Mouse (Mus musculus) hindbrain, embryonic 14.5 days (tissue): Measurements from ENCODE around the gene Gm8126. TPM values are rescaled to one million over a fixed set of nuclear protein-coding genes. Genes with fewer than 3 reads are reported as not detected.
"Not testable (repeated sequence)": the region's sequence is repeated elsewhere in the genome, so short reads cannot be mapped to it uniquely, and the experiment has no call there.

Experiments used
- ATAC-seq: fragments of 200-750 bp; cut with Nextera tagmentation; 2 replicates; pipeline ENCODE4 v1.8.0; 2017; ENCODE audit warnings: moderate number of reproducible peaks, mild to moderate bottlenecking, moderate TSS enrichment, moderate library complexity; ENCODE audit not compliant: low FRiP score
- DNase-seq: peaks from one replicate; pipeline ENCODE4 v3.0.0-alpha.2; 2015; ENCODE audit warnings: low spot score
- H3K27ac ChIP-seq: fragments of 300-500 bp; sonication (generic); 2 replicates; pipeline ENCODE4 v1.5.1; 2014; ENCODE audit warnings: mild to moderate bottlenecking, moderate library complexity
- H3K27me3 ChIP-seq: fragments of 300-500 bp; sonication (generic); 2 replicates; pipeline ENCODE4 v1.6.1; 2014; ENCODE audit warnings: mild to moderate bottlenecking, low read length, mixed read lengths; ENCODE audit not compliant: control insufficient read depth, insufficient read depth
- H3K36me3 ChIP-seq: fragments of 300-500 bp; sonication (generic); replicated peaks from 2 replicates; pipeline ENCODE4 v1.6.1; 2014; ENCODE audit not compliant: control insufficient read depth, insufficient read depth
- H3K4me1 ChIP-seq: fragments of 300-500 bp; sonication (generic); replicated peaks from 2 replicates; pipeline ENCODE4 v1.6.1; 2014; ENCODE audit warnings: antibody characterized with exemption, low read length, mixed read lengths; ENCODE audit not compliant: control insufficient read depth, insufficient read depth
- H3K4me2 ChIP-seq: fragments of 300-500 bp; sonication (generic); replicated peaks from 2 replicates; pipeline ENCODE4 v1.6.1; 2014; ENCODE audit warnings: mild to moderate bottlenecking, moderate library complexity
- H3K4me3 ChIP-seq: fragments of 300-500 bp; sonication (generic); replicated peaks from 2 replicates; pipeline ENCODE4 v1.5.1; 2014; ENCODE audit warnings: mild to moderate bottlenecking, low read length
- H3K9ac ChIP-seq: fragments of 300-500 bp; sonication (generic); 2 replicates; pipeline ENCODE4 v1.6.1; 2014
- H3K9me3 ChIP-seq: fragments of 300-500 bp; sonication (generic); 2 replicates; pipeline ENCODE4 v1.6.1; 2016; ENCODE audit warnings: low read length; ENCODE audit not compliant: control insufficient read depth
- WGBS: fragments of 180-500 bp; shearing (Covaris S2); extraction: QIAGEN DNeasy Blood & Tissue Kit; methylation state at CpG from one replicate; pipeline ENCODE4 v1.1.7; 2014; 5-methylcytosine and 5-hydroxymethylcytosine counted together
- polyA plus RNA-seq: library from polyadenylated mRNA; unstranded; fragments of >200 nt; fragmentation: Nextera tagmentation; extraction: Ambion mirVana; gene quantifications from 2 replicates; pipeline ENCODE4 v1.2.1, GENCODE M21; 2014

The Gm8126 gene
- polyA plus RNA-seq, 1 experiment from 2014 or later, result not detected

GRCm38 (mm10) chr14:43273161-43273560 lies 14.7 kb downstream of the Gm8126 start:
- 63% methylated on average over 1 of the region's 1 CpGs for WGBS
- not testable (repeated sequence) for DNase-seq, H3K4me1 ChIP-seq, H3K27me3 ChIP-seq, H3K9ac ChIP-seq, H3K9me3 ChIP-seq, H3K27ac ChIP-seq, H3K4me3 ChIP-seq, H3K4me2 ChIP-seq, H3K36me3 ChIP-seq, ATAC-seq

GRCm38 (mm10) chr14:43274986-43275511 lies 16.6 kb downstream of the Gm8126 start, which contains the start of gene Gm9732:
Gene Gm9732 (plus strand): TSS chr14:43275036.
- H3K9me3 ChIP-seq, ATAC-seq, H3K27ac ChIP-seq, H3K36me3 ChIP-seq, H3K9ac ChIP-seq, H3K4me3 ChIP-seq, DNase-seq, H3K4me2 ChIP-seq, H3K4me1 ChIP-seq, H3K27me3 ChIP-seq: not testable (repeated sequence)
- WGBS, result 83% methylated on average over 8 of the region's 8 CpGs

DNA sequence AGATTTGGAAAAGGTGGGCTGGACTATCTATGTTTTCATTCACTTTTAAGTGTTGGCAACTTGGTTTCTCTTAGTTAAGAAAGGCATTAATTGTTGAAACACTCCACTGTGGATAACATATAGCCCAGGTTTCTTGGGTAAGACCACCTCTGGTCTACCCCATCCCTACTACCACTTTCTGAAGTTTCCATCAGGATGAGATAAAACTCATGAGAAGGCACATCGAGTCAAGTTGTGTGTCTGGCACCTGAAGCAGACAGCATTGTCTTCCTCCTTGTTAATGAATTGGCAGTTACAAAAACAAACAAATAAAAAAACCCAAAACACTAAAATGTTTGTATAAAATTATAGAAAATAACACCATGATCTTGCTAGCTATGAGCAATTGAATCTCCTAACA lies 17.3 kb downstream of the Gm8126 start:
- H3K27me3 ChIP-seq, H3K4me3 ChIP-seq, H3K4me1 ChIP-seq, DNase-seq, ATAC-seq, H3K27ac ChIP-seq, H3K9me3 ChIP-seq, H3K36me3 ChIP-seq, H3K4me2 ChIP-seq, H3K9ac ChIP-seq: not testable (repeated sequence)
- WGBS, result 90% methylated on average over 1 of the region's 1 CpGs

DNA sequence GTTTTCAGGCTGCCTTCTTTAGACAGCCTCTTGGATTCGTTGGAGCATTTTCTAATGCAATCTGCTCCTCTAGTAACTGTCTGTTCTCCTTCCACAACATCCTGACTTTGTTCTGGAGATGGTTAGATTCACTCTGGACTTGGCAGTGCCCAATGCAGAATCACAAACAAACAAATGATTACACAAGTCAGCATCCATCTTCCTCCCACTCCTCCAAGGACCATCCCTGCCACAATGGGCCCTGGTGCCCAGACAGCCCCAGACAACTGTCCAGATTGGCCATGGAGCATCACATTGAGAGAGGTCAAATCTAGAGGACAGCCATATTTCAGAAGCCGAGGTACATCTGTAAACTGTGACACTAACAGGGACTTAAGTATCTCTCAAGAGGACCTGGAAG lies 19.0 kb downstream of the Gm8126 start:
- not testable (repeated sequence) for ATAC-seq, H3K4me1 ChIP-seq, H3K4me2 ChIP-seq, H3K27me3 ChIP-seq, H3K36me3 ChIP-seq, H3K9ac ChIP-seq, H3K27ac ChIP-seq, H3K9me3 ChIP-seq, DNase-seq, H3K4me3 ChIP-seq
- WGBS, result 67% methylated on average over 2 of the region's 2 CpGs

DNA sequence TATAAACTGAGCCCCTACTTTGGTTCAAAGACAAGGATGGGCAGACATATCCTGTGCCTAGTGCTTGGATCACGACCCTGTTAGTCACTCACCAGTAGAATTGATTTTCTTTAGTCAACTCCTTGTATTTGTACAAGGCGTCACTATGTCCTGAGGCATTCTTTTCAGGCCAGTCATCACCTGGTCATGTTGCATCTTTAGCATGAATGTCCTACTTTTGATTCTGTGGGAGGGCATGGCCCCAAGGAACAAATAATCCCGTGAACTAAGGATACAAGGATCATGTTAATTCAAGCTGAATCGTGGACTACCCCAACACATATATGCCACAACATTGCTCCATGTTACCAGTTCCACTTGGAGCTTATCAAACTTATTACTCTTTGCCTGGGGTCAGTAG lies 19.7 kb downstream of the Gm8126 start:
- DNase-seq, result not testable (repeated sequence)

DNA sequence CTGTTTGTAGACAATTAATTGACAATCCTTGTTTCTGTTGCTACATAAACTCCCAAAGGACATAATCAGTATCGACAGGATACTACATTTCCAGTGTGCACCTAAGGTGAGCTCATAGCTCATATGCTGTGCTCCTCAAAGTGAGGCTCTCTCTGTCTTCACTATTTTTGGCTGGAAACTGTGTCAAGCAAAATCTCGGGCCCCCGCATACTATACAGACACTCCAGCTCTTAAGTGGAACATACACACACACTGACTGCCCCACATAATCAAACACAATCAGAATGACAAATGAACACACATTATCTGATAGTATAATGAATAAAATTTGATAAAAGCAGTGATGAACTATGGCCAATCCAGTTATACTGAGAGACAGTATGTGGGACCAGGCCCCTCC lies 20.2 kb downstream of the Gm8126 start:
- WGBS, result 88% methylated on average over 3 of the region's 3 CpGs
- not testable (repeated sequence) for H3K9ac ChIP-seq, ATAC-seq, H3K27me3 ChIP-seq, H3K27ac ChIP-seq, H3K4me2 ChIP-seq, H3K36me3 ChIP-seq, DNase-seq, H3K4me1 ChIP-seq, H3K4me3 ChIP-seq, H3K9me3 ChIP-seq

More for the DNA sequence above, 19.7 kb downstream of the Gm8126 start:
- ATAC-seq, H3K4me3 ChIP-seq, H3K9me3 ChIP-seq, H3K4me2 ChIP-seq, H3K27me3 ChIP-seq, H3K36me3 ChIP-seq, H3K9ac ChIP-seq, H3K27ac ChIP-seq, H3K4me1 ChIP-seq: not testable (repeated sequence)
- 60% methylated on average over 4 of the region's 4 CpGs for WGBS

- not testable (repeated sequence) for H3K4me1 ChIP-seq, ATAC-seq, H3K9me3 ChIP-seq, H3K36me3 ChIP-seq, H3K27me3 ChIP-seq, H3K27ac ChIP-seq, DNase-seq, H3K4me2 ChIP-seq, H3K4me3 ChIP-seq, H3K9ac ChIP-seq
- 82% methylated on average over 3 of the region's 3 CpGs for WGBS
Observed at GRCm38 (mm10) chr14:43293503-43293902, 35.1 kb downstream of the Gm8126 start, which contains the start of gene Gm8127. Gene Gm8127 (minus strand): TSS chr14:43293832.

Other genes with a start within 250 kb of the Gm8126 start
- not detected in 2 replicates for gene Gm10376, start 243.0 kb upstream of the Gm8126 start, polyA plus RNA-seq
- not detected in 2 replicates for gene Gm8094, start 182.0 kb upstream of the Gm8126 start, polyA plus RNA-seq
- gene Gm8104, start 158.0 kb upstream of the Gm8126 start, polyA plus RNA-seq, result 0.11 TPM in 1 of 2 replicates, not detected in the other
- gene Gm7233, start 78.8 kb upstream of the Gm8126 start, polyA plus RNA-seq, result not detected in 2 replicates
- not detected in 2 replicates for gene Gm8122, start 23.3 kb upstream of the Gm8126 start, polyA plus RNA-seq
- gene Gm9732, start 16.4 kb downstream of the Gm8126 start, polyA plus RNA-seq, result not detected in 2 replicates
- not detected in 2 replicates for gene Gm8127, start 35.2 kb downstream of the Gm8126 start, polyA plus RNA-seq
- gene 1700001F09Rik, start 89.2 kb downstream of the Gm8126 start, polyA plus RNA-seq, result not detected in 2 replicates
- gene Gm8138, start 157.7 kb downstream of the Gm8126 start, polyA plus RNA-seq, result not detected in 2 replicates